Mouse (Mus musculus): ENCODE measurements around the gene Bcl9l. TPM values are rescaled to one million over a fixed set of nuclear protein-coding genes. Genes with fewer than 3 reads are reported as not detected.
A peak's percentile ranks its signal among the peaks of the same experiment; 100 is the strongest.

The Bcl9l gene
- polyA plus RNA-seq, 1 experiment from 2014 or later, result 12.4 TPM

DNA sequence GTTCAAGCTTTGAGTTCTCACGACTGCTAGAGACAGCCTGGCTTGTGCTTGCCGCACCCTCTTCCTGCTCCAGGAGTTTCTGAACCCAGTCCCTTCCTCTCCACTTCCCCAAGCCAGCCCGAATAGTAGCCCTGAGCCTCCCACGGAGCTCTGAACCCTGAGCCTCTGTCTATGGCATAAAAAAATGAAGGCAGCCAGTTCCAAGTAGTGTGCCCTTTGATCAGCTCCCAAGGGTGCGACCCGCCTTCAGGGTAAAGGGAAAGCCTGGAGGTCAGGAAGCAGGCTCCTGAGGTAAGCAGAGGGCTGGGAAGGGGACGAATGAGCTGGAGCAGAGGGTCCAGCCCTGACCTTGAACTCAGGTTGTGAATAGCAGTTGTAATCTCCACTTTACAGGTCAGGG, 14.4 kb upstream of the Bcl9l start:
- Histone ChIP-seq H3K36me3 (ENCODE audit: insufficient read depth, low read length) (no peaks in the 10 kb centered on the region), H3K4me1 (ENCODE audit: insufficient read depth, low read length) (no peaks in the 10 kb centered on the region), H3K4me2 (replicated peaks; ENCODE audit: low read depth, low read length) (no peak overlapping the region), H3K27ac (ENCODE audit: low read length) (no peak overlapping the region), H3K27me3 (ENCODE audit: insufficient read depth, low read length) (no peaks in the 10 kb centered on the region), H3K9ac (replicated peaks; ENCODE audit: low read length) (no peak overlapping the region), H3K9me3 (ENCODE audit: low read length) (no peaks in the 10 kb centered on the region), H3K4me3 (ENCODE audit: low read length) (no peak overlapping the region)
- 43% methylated on average over 7 of the region's 7 CpGs for WGBS
- ATAC-seq (ENCODE audit: low FRiP score, low TSS enrichment), result no peak

DNA sequence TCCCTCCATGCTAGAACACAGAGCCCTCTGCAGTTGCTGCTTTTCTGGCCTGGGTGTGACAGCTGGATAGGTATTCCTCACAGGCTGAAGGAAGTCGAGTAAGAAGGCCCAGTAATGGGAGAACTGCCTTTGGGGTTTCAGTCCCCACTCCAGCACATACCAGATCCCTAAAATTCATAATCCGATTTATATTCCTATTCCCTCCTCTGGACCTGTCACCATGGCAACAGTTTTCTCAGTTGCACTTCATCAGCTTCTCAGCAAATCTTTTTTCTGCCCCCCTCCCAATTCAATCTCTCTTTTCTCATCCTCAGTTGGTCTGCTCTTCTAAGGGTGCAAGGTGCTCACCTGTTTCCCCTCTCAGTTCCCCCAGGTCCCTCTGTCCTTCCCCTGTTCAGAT, 13.8 kb upstream of the Bcl9l start:
- H3K9ac ChIP-seq (replicated peaks; ENCODE audit: low read length), result no peak overlapping the region
- H3K4me2 ChIP-seq (replicated peaks; ENCODE audit: low read depth, low read length), result no peak overlapping the region
- ATAC-seq (ENCODE audit: low FRiP score, low TSS enrichment), result no peak
- H3K9me3 ChIP-seq (ENCODE audit: low read length), result no peaks in the 10 kb centered on the region
- no peaks in the 10 kb centered on the region for H3K4me1 ChIP-seq (ENCODE audit: insufficient read depth, low read length)
- no peaks in the 10 kb centered on the region for H3K36me3 ChIP-seq (ENCODE audit: insufficient read depth, low read length)
- WGBS, result 48% methylated on average over 2 of the region's 2 CpGs
- no peak overlapping the region for H3K4me3 ChIP-seq (ENCODE audit: low read length)
- H3K27ac ChIP-seq (ENCODE audit: low read length), result no peak overlapping the region
- no peaks in the 10 kb centered on the region for H3K27me3 ChIP-seq (ENCODE audit: insufficient read depth, low read length)

DNA sequence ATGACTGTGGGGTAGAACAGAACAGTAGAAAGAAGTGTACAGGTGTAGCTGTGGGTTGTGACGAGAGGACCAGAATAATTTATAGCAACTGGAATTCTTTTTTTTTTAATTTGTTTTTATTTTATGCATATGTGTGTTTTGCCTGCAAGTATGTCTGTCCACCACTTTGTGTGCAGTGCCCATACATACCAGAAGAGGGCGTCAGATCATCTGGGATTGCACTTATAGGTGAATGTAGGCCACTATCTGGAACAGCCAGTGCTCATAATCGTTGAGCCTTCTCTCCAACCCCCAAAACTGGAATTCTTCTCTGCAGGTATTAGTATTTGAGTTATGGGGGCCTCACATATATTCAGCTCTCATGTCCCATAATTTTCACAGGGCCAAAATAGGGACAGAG, 9.4 kb upstream of the Bcl9l start:
- 58% methylated on average over 3 of the region's 3 CpGs for WGBS
- no peak for ATAC-seq (ENCODE audit: low FRiP score, low TSS enrichment)
- Histone ChIP-seq H3K9me3 (ENCODE audit: low read length) (no peaks in the 10 kb centered on the region), H3K27ac (ENCODE audit: low read length) (no peak overlapping the region), H3K27me3 (ENCODE audit: insufficient read depth, low read length) (no peaks in the 10 kb centered on the region), H3K36me3 (ENCODE audit: insufficient read depth, low read length) (no peaks in the 10 kb centered on the region), H3K4me1 (ENCODE audit: insufficient read depth, low read length) (peaks cover 9% of the 10 kb centered on the region), H3K4me3 (ENCODE audit: low read length) (no peak overlapping the region), H3K9ac (replicated peaks; ENCODE audit: low read length) (no peak overlapping the region), H3K4me2 (replicated peaks; ENCODE audit: low read depth, low read length) (no peak overlapping the region)

DNA sequence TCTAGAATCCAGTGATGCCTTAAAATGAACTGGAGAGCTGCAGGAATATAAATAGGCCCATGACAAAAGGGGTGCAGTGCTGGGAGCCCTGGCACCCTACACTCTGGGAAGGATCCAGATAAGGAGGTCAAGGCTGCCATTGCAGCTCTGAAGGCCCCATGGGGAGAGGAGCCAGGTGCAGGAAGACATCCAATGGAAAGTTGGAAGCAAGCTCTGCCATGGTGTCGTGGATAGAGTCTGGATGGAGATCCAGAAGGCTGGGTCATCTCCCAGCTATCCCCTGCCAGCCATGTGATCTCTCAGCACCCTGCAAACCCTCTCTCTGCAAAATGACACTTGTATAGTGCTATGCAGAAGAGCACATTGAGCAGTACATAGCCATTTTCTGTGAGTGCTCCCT, 8.3 kb upstream of the Bcl9l start:
- H3K27me3 ChIP-seq (ENCODE audit: insufficient read depth, low read length), result no peaks in the 10 kb centered on the region
- 57% methylated on average over 1 of the region's 1 CpGs for WGBS
- peaks cover 10% of the 10 kb centered on the region for H3K4me1 ChIP-seq (ENCODE audit: insufficient read depth, low read length)
- no peak overlapping the region for H3K4me2 ChIP-seq (replicated peaks; ENCODE audit: low read depth, low read length)
- H3K9ac ChIP-seq (replicated peaks; ENCODE audit: low read length), result no peak overlapping the region
- H3K27ac ChIP-seq (ENCODE audit: low read length), result no peak overlapping the region
- no peaks in the 10 kb centered on the region for H3K9me3 ChIP-seq (ENCODE audit: low read length)
- no peak overlapping the region for H3K4me3 ChIP-seq (ENCODE audit: low read length)
- no peak for ATAC-seq (ENCODE audit: low FRiP score, low TSS enrichment)
- no peaks in the 10 kb centered on the region for H3K36me3 ChIP-seq (ENCODE audit: insufficient read depth, low read length)

DNA sequence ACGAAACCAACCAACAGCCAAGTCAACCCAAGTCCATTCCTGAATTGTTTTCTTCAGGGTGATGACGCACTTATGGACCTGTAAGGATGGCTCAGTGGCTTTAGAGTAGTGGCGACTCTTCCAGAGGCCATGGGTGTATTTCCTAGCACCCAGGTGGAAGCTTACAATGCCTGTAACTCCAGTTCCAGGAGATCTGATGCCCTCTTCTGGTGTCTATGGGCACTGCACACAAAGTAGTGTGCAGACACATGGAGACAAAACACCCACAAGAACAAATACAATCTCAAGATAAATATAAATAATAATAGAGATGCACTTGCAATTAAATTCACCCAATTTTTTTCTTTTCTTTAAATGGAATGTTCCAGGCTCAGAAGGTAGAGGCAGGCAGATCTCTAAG, 6.7 kb upstream of the Bcl9l start:
- no peaks in the 10 kb centered on the region for H3K27me3 ChIP-seq (ENCODE audit: insufficient read depth, low read length)
- ATAC-seq (ENCODE audit: low FRiP score, low TSS enrichment), result no peak
- H3K4me1 ChIP-seq (ENCODE audit: insufficient read depth, low read length), result peaks cover 19% of the 10 kb centered on the region
- no peak overlapping the region for H3K9ac ChIP-seq (replicated peaks; ENCODE audit: low read length)
- H3K27ac ChIP-seq (ENCODE audit: low read length), result no peak overlapping the region
- H3K4me3 ChIP-seq (ENCODE audit: low read length), result no peak overlapping the region
- no peaks in the 10 kb centered on the region for H3K9me3 ChIP-seq (ENCODE audit: low read length)
- no peak overlapping the region for H3K4me2 ChIP-seq (replicated peaks; ENCODE audit: low read depth, low read length)
- WGBS, result 94% methylated on average over 3 of the region's 3 CpGs
- H3K36me3 ChIP-seq (ENCODE audit: insufficient read depth, low read length), result no peaks in the 10 kb centered on the region

DNA sequence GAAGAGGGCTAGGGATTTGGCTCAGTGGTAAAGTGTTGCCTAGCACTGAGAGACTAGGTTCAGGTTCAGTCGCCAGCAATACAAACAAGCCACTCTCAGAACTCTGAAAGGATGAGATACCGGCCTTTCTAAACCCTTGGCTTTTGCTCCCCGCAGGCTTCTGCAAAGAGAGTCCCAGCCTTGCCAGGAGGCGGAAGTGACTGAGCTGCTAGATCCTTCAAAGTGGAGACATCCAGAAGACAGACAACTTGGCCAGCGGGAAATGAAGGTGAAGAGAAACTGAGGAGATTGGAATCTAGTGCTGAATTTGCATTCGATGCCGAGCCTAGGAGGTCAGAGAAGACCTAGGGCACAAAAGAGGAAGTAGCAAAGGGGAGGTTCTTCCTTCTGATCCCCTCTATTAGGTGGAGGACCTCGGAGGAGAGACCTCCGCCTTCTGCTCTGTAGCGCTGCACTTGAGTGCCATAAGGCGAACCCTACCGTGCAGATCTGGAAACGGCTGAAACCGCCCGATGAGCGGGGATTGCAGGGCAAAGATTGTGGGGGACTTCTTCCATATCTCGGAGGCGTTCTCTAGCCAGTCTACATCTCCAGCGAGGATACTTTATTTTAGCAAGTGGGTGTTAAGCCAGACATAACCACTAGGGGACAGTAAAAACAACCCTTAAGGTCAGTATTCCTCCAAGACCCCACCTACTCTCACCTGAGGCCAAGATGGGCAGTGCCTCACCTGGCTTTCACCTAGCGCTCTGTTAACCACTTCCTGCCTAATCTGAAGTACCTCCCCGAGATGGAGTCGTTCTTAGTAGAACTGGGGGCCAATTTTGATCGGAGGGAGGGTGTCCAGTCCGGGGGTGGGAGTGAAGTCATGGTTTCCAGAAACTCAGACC, 5.0 kb upstream of the Bcl9l start:
- peak overlapping the region; percentile 86 for H3K4me3 ChIP-seq (ENCODE audit: low read length)
- no peaks in the 10 kb centered on the region for H3K27me3 ChIP-seq (ENCODE audit: insufficient read depth, low read length)
- peak overlapping the region; percentile 99 for H3K27ac ChIP-seq (ENCODE audit: low read length)
- H3K4me2 ChIP-seq (replicated peaks; ENCODE audit: low read depth, low read length), result peak overlapping the region; percentile 98
- no peaks in the 10 kb centered on the region for H3K9me3 ChIP-seq (ENCODE audit: low read length)
- H3K9ac ChIP-seq (replicated peaks; ENCODE audit: low read length), result peak overlapping the region; percentile 91
- H3K4me1 ChIP-seq (ENCODE audit: insufficient read depth, low read length), result peaks cover 26% of the 10 kb centered on the region
- ATAC-seq (ENCODE audit: low FRiP score, low TSS enrichment), result no peak
- 6% methylated on average over 24 of the region's 24 CpGs for WGBS
- no peaks in the 10 kb centered on the region for H3K36me3 ChIP-seq (ENCODE audit: insufficient read depth, low read length)

DNA sequence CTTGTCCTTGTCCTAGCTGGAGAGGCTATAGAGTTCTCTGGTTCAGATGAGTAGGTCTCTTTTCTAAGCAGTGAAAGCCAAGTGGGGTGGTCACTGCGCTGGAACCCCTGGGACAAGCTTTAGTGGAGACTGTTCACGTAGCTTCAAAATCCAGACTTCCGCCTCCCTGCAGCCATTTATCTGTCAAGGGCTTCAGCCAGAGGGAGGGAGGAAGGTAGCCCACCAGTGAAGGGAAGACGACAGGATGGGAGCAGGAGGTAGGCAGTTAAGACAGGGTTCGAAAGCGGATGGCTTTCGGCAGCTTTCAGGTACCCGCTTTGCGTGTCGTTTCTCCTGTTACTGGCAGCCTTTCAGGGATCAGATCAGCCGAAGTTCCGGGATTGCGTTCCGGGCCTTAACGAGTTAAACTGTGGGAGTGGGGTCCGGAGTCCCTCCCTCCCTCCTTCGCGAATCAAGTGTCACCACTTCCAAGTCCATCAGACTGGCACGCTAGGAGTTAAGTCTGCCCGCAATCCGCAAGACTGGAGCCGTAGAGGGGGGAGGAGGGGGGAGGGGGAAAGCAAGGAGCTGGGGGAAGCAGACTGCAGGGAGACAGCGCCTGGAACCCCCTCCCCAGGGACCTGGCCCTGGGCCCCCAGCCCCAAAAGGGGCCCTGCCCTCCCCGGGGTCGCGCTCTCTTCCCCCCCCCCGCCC, 4.2 kb upstream of the Bcl9l start:
- Histone ChIP-seq H3K4me3 (ENCODE audit: low read length) (peak overlapping the region; percentile 86), H3K4me2 (replicated peaks; ENCODE audit: low read depth, low read length) (peak overlapping the region; percentile 98), H3K9me3 (ENCODE audit: low read length) (no peaks in the 10 kb centered on the region), H3K27ac (ENCODE audit: low read length) (peak overlapping the region; percentile 99), H3K4me1 (ENCODE audit: insufficient read depth, low read length) (peaks cover 26% of the 10 kb centered on the region), H3K36me3 (ENCODE audit: insufficient read depth, low read length) (no peaks in the 10 kb centered on the region), H3K27me3 (ENCODE audit: insufficient read depth, low read length) (no peaks in the 10 kb centered on the region), H3K9ac (replicated peaks; ENCODE audit: low read length) (peak overlapping the region; percentile 91)
- ATAC-seq (ENCODE audit: low FRiP score, low TSS enrichment), result peak; percentile 56
- WGBS, result 0% methylated on average over 19 of the region's 27 CpGs

DNA sequence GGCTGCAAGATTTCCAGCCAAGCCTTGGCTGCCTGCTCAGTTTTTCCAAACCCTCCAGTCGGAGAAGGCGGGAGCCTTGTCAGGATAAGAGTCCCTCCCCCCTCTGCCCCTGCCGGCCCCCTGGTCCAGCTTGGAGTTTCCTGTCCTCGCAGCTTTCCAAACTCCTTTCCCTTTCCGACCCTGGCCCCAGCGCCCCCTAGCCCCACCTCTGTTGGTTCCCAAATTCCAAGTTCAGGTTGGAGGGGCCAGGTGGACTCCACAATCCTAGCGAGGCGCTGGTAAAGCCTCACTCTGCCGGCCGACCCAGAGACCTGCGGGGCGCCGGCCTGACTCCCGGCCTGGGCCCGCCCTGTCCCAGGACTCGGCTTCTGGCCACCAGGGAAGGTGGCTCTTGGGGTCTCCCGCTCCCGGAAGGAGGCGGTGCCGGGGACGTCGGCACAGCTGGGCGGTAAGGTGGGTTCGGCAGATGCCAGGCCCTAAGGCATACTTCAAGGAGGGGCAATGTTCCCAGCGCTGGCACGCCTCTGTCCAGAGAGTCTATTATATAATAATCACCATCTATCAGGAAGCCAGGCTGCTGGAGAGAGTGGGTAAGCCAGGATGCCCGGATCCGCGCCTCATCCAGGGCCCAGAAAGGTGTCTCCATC, 3.5 kb upstream of the Bcl9l start:
- peak overlapping the region; percentile 99 for H3K27ac ChIP-seq (ENCODE audit: low read length)
- no peaks in the 10 kb centered on the region for H3K9me3 ChIP-seq (ENCODE audit: low read length)
- no peaks in the 10 kb centered on the region for H3K27me3 ChIP-seq (ENCODE audit: insufficient read depth, low read length)
- WGBS, result under 1% methylated on average over 29 of the region's 29 CpGs
- H3K4me2 ChIP-seq (replicated peaks; ENCODE audit: low read depth, low read length), result peak overlapping the region; percentile 98
- H3K4me3 ChIP-seq (ENCODE audit: low read length), result peak overlapping the region; percentile 86
- H3K4me1 ChIP-seq (ENCODE audit: insufficient read depth, low read length), result peaks cover 30% of the 10 kb centered on the region
- no peaks in the 10 kb centered on the region for H3K36me3 ChIP-seq (ENCODE audit: insufficient read depth, low read length)
- peak; percentile 50 for ATAC-seq (ENCODE audit: low FRiP score, low TSS enrichment)
- peak overlapping the region; percentile 91 for H3K9ac ChIP-seq (replicated peaks; ENCODE audit: low read length)

DNA sequence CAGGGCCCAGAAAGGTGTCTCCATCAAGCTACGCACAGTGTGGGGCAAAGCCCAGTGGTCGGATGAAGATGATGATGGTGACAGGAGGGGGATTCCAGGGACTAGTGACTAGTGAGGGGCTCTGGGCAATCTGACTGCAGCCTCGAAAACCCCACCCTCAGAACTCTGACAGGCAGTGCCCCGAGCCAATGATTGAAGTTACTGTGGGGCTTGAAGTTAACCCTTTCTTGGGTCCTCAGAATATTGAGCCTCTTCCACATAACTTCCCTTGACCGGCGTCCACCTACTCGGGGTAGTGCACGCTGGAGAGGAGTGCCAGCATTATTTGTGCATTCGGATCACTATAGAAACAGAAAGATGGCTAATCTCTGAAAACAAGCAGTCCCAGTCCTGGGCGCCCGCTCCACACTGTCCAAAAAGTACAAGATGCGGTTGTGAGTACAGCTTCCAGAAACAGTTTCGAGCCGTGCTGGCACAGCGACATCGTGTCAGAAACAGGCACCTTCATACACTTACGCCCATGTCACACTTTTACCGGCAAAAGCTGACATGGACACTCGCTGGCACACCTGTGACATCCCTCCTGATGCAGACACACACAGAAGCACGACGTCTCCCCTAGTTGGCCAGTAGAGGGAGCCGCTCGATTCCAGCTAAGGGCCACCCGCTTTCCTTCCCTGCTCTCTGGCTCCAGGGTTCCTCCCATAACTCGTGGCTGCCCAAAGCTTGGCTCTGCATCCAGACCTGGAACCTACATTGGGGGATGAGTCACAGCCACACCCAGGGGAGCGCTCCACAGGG, 2.8 kb upstream of the Bcl9l start:
- peak; percentile 58 for ATAC-seq (ENCODE audit: low FRiP score, low TSS enrichment)
- under 1% methylated on average over 26 of the region's 26 CpGs for WGBS
- Histone ChIP-seq H3K4me3 (ENCODE audit: low read length) (peak overlapping the region; percentile 86), H3K4me2 (replicated peaks; ENCODE audit: low read depth, low read length) (peak overlapping the region; percentile 98), H3K9ac (replicated peaks; ENCODE audit: low read length) (peak overlapping the region; percentile 91), H3K9me3 (ENCODE audit: low read length) (no peaks in the 10 kb centered on the region), H3K27me3 (ENCODE audit: insufficient read depth, low read length) (no peaks in the 10 kb centered on the region), H3K36me3 (ENCODE audit: insufficient read depth, low read length) (no peaks in the 10 kb centered on the region), H3K4me1 (ENCODE audit: insufficient read depth, low read length) (peaks cover 37% of the 10 kb centered on the region), H3K27ac (ENCODE audit: low read length) (peak overlapping the region; percentile 99)

All from kidney, embryonic 16.5 days (tissue).